Mouse (Mus musculus): ENCODE measurements around the gene Kmo. TPM values are rescaled to one million over a fixed set of nuclear protein-coding genes. Genes with fewer than 3 reads are reported as not detected.

The Kmo gene
- total RNA-seq, 2 experiments from 2014 or later = 0.10 to 0.34 TPM

DNA sequence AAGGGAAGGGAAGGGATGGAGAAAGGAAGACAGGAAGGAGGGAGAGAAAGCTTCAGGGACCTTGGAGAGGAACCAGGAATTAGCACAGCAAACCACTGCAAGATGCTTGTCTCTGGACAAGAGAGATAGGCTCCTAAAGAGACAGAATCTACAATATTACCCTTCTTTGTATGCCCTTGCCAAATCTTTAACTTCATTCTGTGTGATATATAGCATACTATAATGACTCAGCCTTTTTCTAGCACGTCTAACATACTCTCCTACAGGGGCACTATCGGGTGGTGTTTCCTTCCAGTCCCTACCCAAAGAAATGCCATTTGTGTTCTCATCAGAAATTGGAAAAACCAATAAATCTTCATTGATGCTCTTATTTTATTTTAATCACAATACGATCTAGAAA, 10.9 kb downstream of the Kmo start:
- no peak for DNase-seq

DNA sequence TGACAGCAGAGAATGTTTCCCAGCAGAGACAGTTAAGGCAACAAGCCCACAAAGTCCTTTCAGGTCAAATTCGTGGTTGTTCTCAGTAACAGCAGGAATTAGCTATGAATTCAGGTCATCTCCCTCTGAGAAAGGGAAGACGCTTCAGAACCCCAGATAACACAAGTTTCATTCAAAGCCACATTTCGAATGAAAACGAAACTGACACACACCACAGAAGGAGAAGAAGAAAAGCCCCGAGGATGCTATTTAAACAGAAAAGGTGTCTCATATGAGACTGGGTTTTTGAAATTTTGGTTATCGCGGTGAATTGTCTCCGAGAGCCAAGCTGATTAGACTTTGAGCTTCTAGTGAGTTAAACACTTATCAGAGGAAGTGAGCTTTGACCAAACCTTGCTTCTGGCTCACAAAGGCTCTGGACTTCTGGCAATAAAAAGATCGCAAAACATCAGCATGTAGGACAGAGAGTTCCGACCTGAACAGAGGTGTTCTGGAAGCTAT, 11.6 kb downstream of the Kmo start:
- no peak for DNase-seq
- intact Hi-C loops (cut with DNase I) = no loop called here

More for the DNA sequence above, 10.9 kb downstream of the Kmo start:
- intact Hi-C loops (cut with DNase I) = no loop called here

DNA sequence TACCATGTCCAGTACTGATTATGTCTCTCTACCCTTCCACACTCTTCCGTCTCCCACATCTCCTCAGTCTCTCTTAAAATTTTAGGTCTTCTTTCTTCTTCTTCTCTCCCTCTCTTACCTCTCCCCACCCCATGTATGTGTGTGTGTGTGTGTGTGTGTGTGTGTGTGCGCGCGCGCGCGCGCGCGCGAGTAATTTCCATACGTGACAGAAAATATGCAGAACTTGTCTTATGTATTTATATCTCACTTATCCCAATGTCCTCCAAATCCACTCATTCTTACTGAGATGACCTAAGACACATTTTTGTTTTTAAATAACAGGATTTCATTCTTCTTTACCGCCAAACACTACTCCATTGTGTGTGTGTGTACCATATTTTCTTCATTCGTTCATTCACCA, 12.3 kb downstream of the Kmo start:
- intact Hi-C loops (cut with DNase I) = no loop called here
- no peak for DNase-seq

- intact Hi-C loops (cut with DNase I) = no loop called here
- DNase-seq = no peak
Observed at GRCm38 (mm10) chr1:175637677-175638076, 17.5 kb downstream of the Kmo start.

GRCm38 (mm10) chr1:175639072-175639471, 18.9 kb downstream of the Kmo start:
- DNase-seq = no peak
- intact Hi-C loops (cut with DNase I) = no loop called here

DNA sequence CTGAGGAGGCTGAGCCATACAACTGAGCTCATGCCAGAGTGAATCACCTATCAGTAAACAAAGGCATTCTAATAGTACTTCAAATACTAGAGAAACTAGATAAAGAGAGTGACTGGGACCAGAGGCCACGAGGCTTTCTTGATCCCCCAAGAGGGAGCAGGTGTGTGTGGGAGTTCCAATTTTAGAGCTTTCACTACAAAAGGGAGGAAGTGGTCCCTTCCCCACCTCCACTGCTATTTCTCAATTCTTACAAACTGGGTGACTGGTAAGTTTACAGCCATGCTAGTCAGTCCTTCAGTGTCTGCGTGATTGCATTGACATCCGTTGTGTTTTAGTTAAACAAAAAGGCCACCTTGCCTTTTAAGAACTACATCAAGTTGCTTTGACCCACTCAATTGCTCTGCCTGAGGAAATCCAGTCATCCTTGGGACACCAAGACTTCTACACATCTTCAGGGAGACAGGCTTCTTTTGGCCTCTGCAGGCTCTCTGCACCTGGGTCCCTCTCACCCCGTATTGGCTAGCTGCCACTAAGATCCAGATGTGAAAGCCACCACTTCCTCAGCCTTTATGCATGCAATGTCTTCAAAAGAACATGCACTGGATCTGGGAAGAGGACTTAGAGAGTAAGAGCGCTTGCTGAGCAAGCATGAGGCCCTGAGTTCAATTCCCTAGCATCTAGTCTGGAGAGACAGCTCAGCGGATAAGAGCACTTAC, 20.4 kb downstream of the Kmo start:
- no peak for DNase-seq
- intact Hi-C loops (cut with DNase I) = no loop called here

GRCm38 (mm10) chr1:175643496-175644265, 23.5 kb downstream of the Kmo start:
- no peak for DNase-seq
- intact Hi-C loops (cut with DNase I) = no loop called here

DNA sequence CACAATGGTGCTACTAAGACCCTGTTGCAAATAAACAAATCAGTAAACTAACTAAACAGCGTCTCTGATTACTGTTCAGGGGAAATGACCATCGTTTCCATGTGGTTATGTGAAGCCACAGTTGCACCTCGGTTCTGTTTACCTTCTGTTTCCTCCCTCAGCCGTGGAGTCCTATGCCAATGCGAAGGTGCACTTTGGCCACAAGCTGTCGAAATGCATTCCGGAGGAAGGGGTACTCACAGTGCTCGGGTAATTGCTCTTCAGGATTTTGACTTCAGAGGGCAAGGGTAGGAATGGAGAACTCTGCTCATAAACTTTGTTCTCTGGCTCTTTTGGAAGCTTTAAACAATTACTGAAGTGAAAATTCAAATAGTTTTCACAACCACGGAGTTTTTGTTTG, 26.8 kb downstream of the Kmo start:
- intact Hi-C loops (cut with DNase I) = no loop called here
- no peak for DNase-seq

GRCm38 (mm10) chr1:175648615-175649014, 28.4 kb downstream of the Kmo start:
- no peak for DNase-seq
- intact Hi-C loops (cut with DNase I) = no loop called here

GRCm38 (mm10) chr1:175659900-175660299, 39.7 kb downstream of the Kmo start:
- intact Hi-C loops (cut with DNase I) = no loop called here
- DNase-seq = no peak

- no peak for DNase-seq
- intact Hi-C loops (cut with DNase I) = no loop called here
Observed at GRCm38 (mm10) chr1:175668666-175669405, 48.7 kb downstream of the Kmo start.

DNA sequence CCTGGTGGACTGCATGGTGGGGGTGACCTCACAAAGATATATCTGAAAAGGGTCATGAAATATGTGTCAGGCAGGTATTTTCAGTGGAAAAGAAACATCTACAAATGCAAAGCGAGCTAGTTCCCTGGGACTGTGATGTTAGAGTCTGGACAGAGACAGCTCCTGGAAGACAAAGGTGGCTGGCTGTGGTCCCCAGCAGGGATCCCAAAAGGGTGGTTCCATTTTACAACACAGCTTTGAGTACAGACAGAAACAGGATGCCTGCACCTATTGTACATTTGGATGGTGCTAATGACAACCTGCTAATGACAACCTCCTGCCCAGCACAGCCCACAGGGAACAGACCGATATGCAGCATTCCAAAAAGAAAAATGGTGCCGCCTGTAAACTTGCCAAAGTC, 49.3 kb downstream of the Kmo start:
- DNase-seq = no peak
- intact Hi-C loops (cut with DNase I) = no loop called here

GRCm38 (mm10) chr1:175670042-175670441, 49.9 kb downstream of the Kmo start:
- intact Hi-C loops (cut with DNase I) = loop anchor here (5.0 kb wide), 1 partner anchor 252 kb away; the partner anchor contains the start of gene Gm38100
- no peak for DNase-seq

GRCm38 (mm10) chr1:175671626-175672025, 51.4 kb downstream of the Kmo start:
- intact Hi-C loops (cut with DNase I) = loop anchor here (5.0 kb wide), 1 partner anchor 251 kb away; the partner anchor contains the start of gene Gm38100
- DNase-seq = no peak

DNA sequence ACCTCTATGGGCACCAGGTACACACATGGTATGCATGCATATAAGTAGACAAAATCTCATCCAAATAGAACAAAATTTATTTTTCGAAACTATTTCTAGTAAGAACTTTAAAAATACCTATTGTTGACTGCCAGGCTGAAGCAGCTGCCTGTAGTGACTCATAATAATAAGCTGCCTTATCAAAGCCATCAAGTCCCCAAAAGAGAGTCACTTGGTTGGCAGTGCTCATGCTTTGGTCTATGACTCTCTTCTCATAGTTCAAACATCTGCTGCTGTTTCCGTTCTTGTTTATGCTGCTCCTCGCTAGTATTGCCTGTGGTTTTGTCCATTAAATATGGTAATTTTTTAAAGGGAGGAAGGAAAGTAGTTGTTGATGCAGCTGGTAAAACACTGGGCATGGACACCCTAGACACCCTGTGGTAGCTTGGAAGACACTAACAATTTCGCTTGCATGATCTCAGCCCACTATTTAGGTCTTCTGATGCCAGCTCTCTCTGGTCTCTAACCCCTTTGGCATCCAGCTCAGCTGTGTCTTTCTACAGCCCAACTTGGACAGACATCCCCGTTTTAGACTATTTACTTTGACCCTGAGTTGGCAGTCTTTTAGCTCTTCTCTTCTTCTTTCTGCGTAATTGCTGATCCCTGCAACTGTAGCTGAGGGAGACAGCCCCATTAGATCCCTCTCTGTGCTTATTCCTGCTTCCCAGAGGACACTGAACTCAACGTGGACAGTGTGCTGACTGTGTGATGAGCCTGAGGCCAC, 53.6 kb downstream of the Kmo start:
- intact Hi-C loops (cut with DNase I) = loop anchor here (5.0 kb wide), 1 partner anchor 249 kb away; the partner anchor contains the start of gene Gm38100
- no peak for DNase-seq

DNA sequence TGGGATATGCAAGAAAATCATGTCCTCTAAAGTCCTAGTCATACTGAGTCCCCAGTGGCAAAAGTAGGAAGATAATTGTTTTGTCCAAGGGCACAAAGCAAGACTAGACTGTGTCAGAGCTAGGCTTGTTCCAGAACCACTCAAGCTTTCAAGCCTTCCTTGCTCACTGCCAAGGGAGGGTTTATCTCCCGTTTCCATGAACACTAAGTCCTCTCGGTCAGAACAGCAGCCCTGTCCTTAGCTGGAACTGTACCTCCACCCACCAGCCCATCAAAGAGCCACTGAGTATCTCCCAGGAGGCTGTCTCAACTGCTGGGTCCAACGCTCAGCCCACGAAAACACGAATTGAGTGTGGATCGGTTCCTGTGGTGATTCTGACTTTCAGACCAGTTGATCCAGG, 54.9 kb downstream of the Kmo start:
- no peak for DNase-seq
- intact Hi-C loops (cut with DNase I) = no loop called here

GRCm38 (mm10) chr1:175677459-175677858, 57.3 kb downstream of the Kmo start:
- DNase-seq = no peak
- intact Hi-C loops (cut with DNase I) = no loop called here

- no peak for DNase-seq
- intact Hi-C loops (cut with DNase I) = loop anchor here (10.0 kb wide), 1 partner anchor 184 kb away; no protein-coding TSS in a partner anchor
Observed at GRCm38 (mm10) chr1:175680995-175681394, 60.8 kb downstream of the Kmo start.

GRCm38 (mm10) chr1:175691686-175692245, 71.6 kb downstream of the Kmo start:
- intact Hi-C loops (cut with DNase I) = no loop called here

More at GRCm38 (mm10) chr1:175691686-175692245, 71.6 kb downstream of the Kmo start:
- DNase-seq = no peak
